Comparison of ENCODE assay signal across 13 mouse cellular contexts in genomic region chr5:134453577-134453976, GRCm38 (mm10). TPM values are rescaled to one million over a fixed set of nuclear protein-coding genes. Genes with fewer than 3 reads are reported as not detected.
DNase-seq lines count a peak whose midpoint lies in the region; ATAC-seq and TF ChIP-seq lines count a peak whose summit lies in the region.
"Had no signal": no experiment of that assay in that cellular context is flagged by ENCODE, and none has a peak within 500 bp of the region (broad histone marks: within the 10 kb centered on the region; RNA-seq: fewer than 3 reads in every experiment).

No protein-coding gene starts in this region.

- TF ChIP-seq CTCF in hindbrain, postnatal 0 days (IDR thresholded peaks at IDR 0.05; ENCODE audit: low read depth) = no peak

- intact Hi-C loops in heart, postnatal 36 days (cut with DNase I) = no loop called here

- peaks cover 23% of the 10 kb centered on the region for H3K36me3 ChIP-seq in heart, embryonic 12.5 days
- peaks cover 10% of the 10 kb centered on the region for H3K36me3 ChIP-seq in neural tube, embryonic 13.5 days
- no peaks in the 10 kb centered on the region for H3K36me3 ChIP-seq in hindbrain, postnatal 0 days (ENCODE audit: insufficient read depth, low read length)
- H3K36me3 ChIP-seq in neural tube, embryonic 14.5 days (ENCODE audit: control insufficient read depth, insufficient read depth, low read length) = no peaks in the 10 kb centered on the region

- 11% methylated on average over 1 of the region's 1 CpGs for WGBS in heart, embryonic 12.5 days
- 6% methylated on average over 1 of the region's 1 CpGs for WGBS in neural tube, embryonic 13.5 days
- 3% methylated on average over 1 of the region's 1 CpGs for WGBS in hindbrain, postnatal 0 days
- WGBS in neural tube, embryonic 14.5 days = 7% methylated on average over 1 of the region's 1 CpGs

- H3K9me3 ChIP-seq in heart, embryonic 12.5 days (replicated peaks) = 0 out of 2 replicates have a peak, but pooled peaks cover 8% of the 10 kb centered on the region
- H3K9me3 ChIP-seq in neural tube, embryonic 13.5 days = peaks cover 6% of the 10 kb centered on the region; the same call in 1 of the 2 replicates
- no peaks in the 10 kb centered on the region for H3K9me3 ChIP-seq in hindbrain, postnatal 0 days (ENCODE audit: low read length)
- no peaks in the 10 kb centered on the region for H3K9me3 ChIP-seq in neural tube, embryonic 14.5 days (ENCODE audit: control insufficient read depth, low read length)
- H3K9me3 ChIP-seq: stomach, embryonic 15.5 days had no signal

- H3K4me1 ChIP-seq in heart, embryonic 12.5 days (replicated peaks) = peaks cover 24% of the 10 kb centered on the region
- H3K4me1 ChIP-seq in neural tube, embryonic 13.5 days (replicated peaks) = peaks cover 28% of the 10 kb centered on the region
- H3K4me1 ChIP-seq in hindbrain, postnatal 0 days (ENCODE audit: insufficient read depth, low read length) = peaks cover 4% of the 10 kb centered on the region; the same call in 1 of the 2 replicates
- peaks cover 11% of the 10 kb centered on the region for H3K4me1 ChIP-seq in neural tube, embryonic 14.5 days (ENCODE audit: control insufficient read depth, insufficient read depth, low read length)

- no peak for DNase-seq in heart, postnatal 36 days
- no peak for DNase-seq in neural tube, embryonic 10.5 days (ENCODE audit: extremely low spot score, low spot score)
- peak; percentile 51 for DNase-seq in hindbrain, postnatal 0 days (ENCODE audit: low spot score)
- DNase-seq in adipocyte (ENCODE audit: low spot score) = no peak
- DNase-seq in frontal cortex, postnatal 10 days (ENCODE audit: low spot score in 2 of 2) = no peak
- DNase-seq: heart, adult 11 months; kidney, adult 2 months had no signal

- peak overlapping the region; percentile 80; the same call in 1 of the 2 replicates for H3K4me2 ChIP-seq in heart, embryonic 12.5 days
- H3K4me2 ChIP-seq in neural tube, embryonic 13.5 days = peak overlapping the region; percentile 93; the same call in 1 of the 2 replicates
- peak overlapping the region; percentile 93; the same call in 1 of the 2 replicates for H3K4me2 ChIP-seq in hindbrain, postnatal 0 days (ENCODE audit: low read depth, low read length)
- peak overlapping the region; percentile 61; the same call in 1 of the 2 replicates for H3K4me2 ChIP-seq in neural tube, embryonic 14.5 days (ENCODE audit: low read depth, low read length)

- no peak overlapping the region for H3K4me3 ChIP-seq in heart, embryonic 12.5 days
- no peak overlapping the region for H3K4me3 ChIP-seq in neural tube, embryonic 13.5 days
- no peak overlapping the region for H3K4me3 ChIP-seq in hindbrain, postnatal 0 days (ENCODE audit: low read length)
- no peak overlapping the region for H3K4me3 ChIP-seq in neural tube, embryonic 14.5 days (ENCODE audit: low read depth, low read length)
- H3K4me3 ChIP-seq: liver, embryonic 12.5 days had no signal

- no peak overlapping the region for H3K27ac ChIP-seq in heart, embryonic 12.5 days (ENCODE audit: poor library complexity, severe bottlenecking)
- H3K27ac ChIP-seq in neural tube, embryonic 13.5 days (replicated peaks) = no peak overlapping the region
- H3K27ac ChIP-seq in hindbrain, postnatal 0 days = no peak overlapping the region
- H3K27ac ChIP-seq in neural tube, embryonic 14.5 days (ENCODE audit: low read depth, low read length) = no peak overlapping the region

- no peaks in the 10 kb centered on the region for H3K27me3 ChIP-seq in heart, embryonic 12.5 days (replicated peaks)
- H3K27me3 ChIP-seq in neural tube, embryonic 13.5 days = no peaks in the 10 kb centered on the region
- no peaks in the 10 kb centered on the region for H3K27me3 ChIP-seq in hindbrain, postnatal 0 days (ENCODE audit: insufficient read depth, low read length)
- H3K27me3 ChIP-seq in neural tube, embryonic 14.5 days (ENCODE audit: control insufficient read depth, insufficient read depth, low read length) = no peaks in the 10 kb centered on the region
- H3K27me3 ChIP-seq: CH12.LX; liver, embryonic 12.5 days; stomach, embryonic 15.5 days had no signal

- ATAC-seq in heart, embryonic 12.5 days (ENCODE audit: insufficient number of reproducible peaks, low FRiP score) = no peak
- ATAC-seq in neural tube, embryonic 13.5 days (ENCODE audit: low read depth) = no peak
- no peak for ATAC-seq in hindbrain, postnatal 0 days
- ATAC-seq in neural tube, embryonic 14.5 days (ENCODE audit: low read depth) = no peak
- ATAC-seq: liver, embryonic 12.5 days had no signal

- H3K9ac ChIP-seq in heart, embryonic 12.5 days = no peak overlapping the region
- no peak overlapping the region for H3K9ac ChIP-seq in neural tube, embryonic 13.5 days
- H3K9ac ChIP-seq in hindbrain, postnatal 0 days (replicated peaks; ENCODE audit: low read length) = no peak overlapping the region
- no peak overlapping the region for H3K9ac ChIP-seq in neural tube, embryonic 14.5 days (replicated peaks; ENCODE audit: low read depth, low read length)
- H3K9ac ChIP-seq: stomach, embryonic 15.5 days had no signal

RNA-seq across cellular contexts. Expression of gene Gtf2ird1, which starts 2.9 kb away (rescaled TPM):
- 64.8 and 72.8 TPM in 2 replicates for polyA plus RNA-seq in heart, embryonic 12.5 days (2016; fragmentation: Nextera tagmentation; extraction: Ambion mirVana)
- 10 to 100 TPM; 23.4 to 26.9 TPM for total RNA-seq in heart, postnatal 36 days (2021)
- 63.1 and 85.8 TPM in 2 replicates for polyA plus RNA-seq in neural tube, embryonic 13.5 days (2015; fragmentation: Nextera tagmentation; extraction: Ambion mirVana)
- total RNA-seq in hindbrain, postnatal 0 days (2014; rRNA removed) = 46.4 and 54.4 TPM in 2 replicates
- polyA plus RNA-seq in hindbrain, postnatal 0 days (2015; fragmentation: Nextera tagmentation; extraction: Ambion mirVana) = 52.7 and 57.7 TPM in 2 replicates
- polyA plus RNA-seq in neural tube, embryonic 14.5 days (2014; fragmentation: Nextera tagmentation; extraction: Ambion mirVana) = 60.3 and 63.4 TPM in 2 replicates
